In genomic region chr9:69289056-69290017, GRCm38 (mm10) we compare ENCODE assay signal across 8 mouse cellular contexts.
DNase-seq lines count a peak whose midpoint lies in the region; ATAC-seq lines count a peak whose summit lies in the region.

No protein-coding gene starts in this region.

- peak overlapping the region; percentile 57 for H3K4me3 ChIP-seq in erythroblast, embryonic 14.5 days (replicated peaks)
- peak overlapping the region; percentile 83 for H3K4me3 ChIP-seq in forebrain, embryonic 10.5 days
- H3K4me3 ChIP-seq in heart, embryonic 14.5 days (ENCODE audit: control insufficient read depth in 1 of 2, insufficient read depth in 1 of 2, low read depth in 1 of 2, low read length in 2 of 2) = peak overlapping the region; percentile 80 to 84
- peak overlapping the region; percentile 62 for H3K4me3 ChIP-seq in liver, embryonic 12.5 days

- WGBS in forebrain, embryonic 10.5 days = under 1% methylated on average over 59 of the region's 59 CpGs
- 2% methylated on average over 50 of the region's 59 CpGs for WGBS in heart, embryonic 14.5 days
- 2% methylated on average over 59 of the region's 59 CpGs for WGBS in liver, embryonic 12.5 days (ENCODE audit: insufficient replicate concordance)

- H3K27me3 ChIP-seq in erythroblast, embryonic 14.5 days (ENCODE audit: control insufficient read depth) = peaks cover 44% of the 10 kb centered on the region
- peaks cover 60% of the 10 kb centered on the region for H3K27me3 ChIP-seq in forebrain, embryonic 10.5 days (ENCODE audit: poor library complexity, severe bottlenecking)
- H3K27me3 ChIP-seq in heart, embryonic 14.5 days (ENCODE audit: control insufficient read depth, insufficient read depth, low read length) = peaks cover 18% of the 10 kb centered on the region
- H3K27me3 ChIP-seq in liver, embryonic 12.5 days (replicated peaks) = peaks cover 62% of the 10 kb centered on the region

- no peak for ATAC-seq in erythroblast, adult 5-6 weeks (replicated peaks; ENCODE audit: low FRiP score, poor library complexity, severe bottlenecking)
- peak; percentile 94 for ATAC-seq in heart, embryonic 14.5 days (ENCODE audit: insufficient number of reproducible peaks, insufficient read depth, low FRiP score, low read depth)
- ATAC-seq in liver, embryonic 12.5 days = peak; percentile 85

- peak overlapping the region; percentile 87 for H3K27ac ChIP-seq in forebrain, embryonic 10.5 days
- H3K27ac ChIP-seq in heart, embryonic 14.5 days (replicated peaks in 1 of 2; ENCODE audit: control insufficient read depth in 1 of 2, insufficient read depth in 1 of 2, low read depth in 2 of 2, low read length in 2 of 2) = peak overlapping the region in 1 of 2 experiments; percentile 73; a peak in 2 of 4 replicates
- peak overlapping the region; percentile 36; the same call in 1 of the 2 replicates for H3K27ac ChIP-seq in liver, embryonic 12.5 days

- peak overlapping the region; percentile 81 for H3K9ac ChIP-seq in heart, embryonic 14.5 days (ENCODE audit: low read length)
- peak overlapping the region; percentile 55; the same call in 1 of the 2 replicates for H3K9ac ChIP-seq in liver, embryonic 12.5 days

- H3K36me3 ChIP-seq in erythroblast, embryonic 14.5 days (ENCODE audit: control insufficient read depth) = no peaks in the 10 kb centered on the region
- no peaks in the 10 kb centered on the region for H3K36me3 ChIP-seq in forebrain, embryonic 10.5 days (replicated peaks)
- no peaks in the 10 kb centered on the region for H3K36me3 ChIP-seq in heart, embryonic 14.5 days (ENCODE audit: control insufficient read depth, insufficient read depth, low read length)
- H3K36me3 ChIP-seq in liver, embryonic 12.5 days = no peaks in the 10 kb centered on the region

- no peaks in the 10 kb centered on the region for H3K4me1 ChIP-seq in erythroblast, embryonic 14.5 days (ENCODE audit: control insufficient read depth)
- H3K4me1 ChIP-seq in forebrain, embryonic 10.5 days = peaks cover 57% of the 10 kb centered on the region
- H3K4me1 ChIP-seq in heart, embryonic 14.5 days (ENCODE audit: control insufficient read depth in 2 of 2, insufficient read depth in 2 of 2, low read length in 2 of 2) = peaks cover 3 to 12% of the 10 kb centered on the region in 2 experiments
- H3K4me1 ChIP-seq in liver, embryonic 12.5 days = peaks cover 6% of the 10 kb centered on the region

- H3K4me2 ChIP-seq in heart, embryonic 14.5 days (ENCODE audit: low read length) = peak overlapping the region; percentile 91
- peak overlapping the region; percentile 82 for H3K4me2 ChIP-seq in liver, embryonic 12.5 days

- peak; percentile 76 for DNase-seq in forebrain, embryonic 10.5 days (ENCODE audit: extremely low spot score, low spot score)
- peak; percentile 93 for DNase-seq in kidney, postnatal 10 days
- peak; percentile 86 for DNase-seq in naive thymus-derived CD4-positive, alpha-beta T cell, adult 2 months (ENCODE audit: low read depth)
- DNase-seq in spleen, postnatal 4 days (ENCODE audit: low spot score in 2 of 2) = peak; percentile 47 to 76

- no peaks in the 10 kb centered on the region for H3K9me3 ChIP-seq in erythroblast, embryonic 14.5 days (ENCODE audit: control insufficient read depth, low read length)
- H3K9me3 ChIP-seq in forebrain, embryonic 10.5 days = no peaks in the 10 kb centered on the region
- H3K9me3 ChIP-seq in heart, embryonic 14.5 days (ENCODE audit: control insufficient read depth, low read length) = no peaks in the 10 kb centered on the region
- H3K9me3 ChIP-seq in liver, embryonic 12.5 days (replicated peaks) = no peaks in the 10 kb centered on the region
